Mouse (Mus musculus) stomach, postnatal 0 days (tissue): ENCODE data around the gene S100a7a.

Experiments used
- CTCF ChIP-seq: IDR thresholded peaks from 2 replicates; pipeline ENCODE4 v1.5.1; 2016; ENCODE audit warnings: antibody characterized with exemption, low read depth, mild to moderate bottlenecking, moderate library complexity
- EP300 ChIP-seq: optimal IDR thresholded peaks from 2 replicates; pipeline ENCODE3; 2016; ENCODE audit warnings: antibody characterized with exemption

GRCm38 (mm10) chr3:90615911-90616310 is 37.9 kb upstream of the S100a7a start:
- TF ChIP-seq EP300, result no peak
- TF ChIP-seq CTCF, result no peak
